Mouse (Mus musculus) forebrain, embryonic 16.5 days (tissue): ENCODE data around the gene Entpd1. TPM values are rescaled to one million over a fixed set of nuclear protein-coding genes. Genes with fewer than 3 reads are reported as not detected.
"Not testable (repeated sequence)": the region's sequence is repeated elsewhere in the genome, so short reads cannot be mapped to it uniquely, and the experiment has no call there.

Experiments used
- ATAC-seq: fragments of 200-750 bp; cut with Nextera tagmentation; 2 replicates; pipeline ENCODE4 v1.8.0; 2017; ENCODE audit warnings: mild to moderate bottlenecking, moderate library complexity
- H3K27ac ChIP-seq: fragments of 300-500 bp; sonication (generic); 2 replicates; pipeline ENCODE4 v1.5.1; 2014; ENCODE audit warnings: low read length, control low read depth
- H3K27me3 ChIP-seq: fragments of 300-500 bp; sonication (generic); replicated peaks from 2 replicates; pipeline ENCODE4 v1.6.1; 2014; ENCODE audit warnings: low read length; ENCODE audit not compliant: control insufficient read depth, insufficient read depth
- H3K36me3 ChIP-seq: fragments of 300-500 bp; sonication (generic); 2 replicates; pipeline ENCODE4 v1.6.1; 2014; ENCODE audit not compliant: control insufficient read depth, insufficient read depth
- H3K4me1 ChIP-seq: fragments of 300-500 bp; sonication (generic); replicated peaks from 2 replicates; pipeline ENCODE4 v1.6.1; 2014; ENCODE audit warnings: low read length; ENCODE audit not compliant: control insufficient read depth, insufficient read depth
- H3K4me2 ChIP-seq: fragments of 300-500 bp; sonication (generic); 2 replicates; pipeline ENCODE4 v1.6.1; 2014; ENCODE audit warnings: mild to moderate bottlenecking, low read length, control low read depth
- H3K4me3 ChIP-seq: fragments of 300-500 bp; sonication (generic); replicated peaks from 2 replicates; pipeline ENCODE4 v1.5.1; 2014; ENCODE audit warnings: mild to moderate bottlenecking, low read length, control low read depth
- H3K9ac ChIP-seq: fragments of 300-500 bp; sonication (generic); replicated peaks from 2 replicates; pipeline ENCODE4 v1.6.1; 2014; ENCODE audit warnings: low read depth, low read length, control low read depth
- H3K9me3 ChIP-seq: fragments of 300-500 bp; sonication (generic); 2 replicates; pipeline ENCODE4 v1.6.1; 2016; ENCODE audit warnings: low read length; ENCODE audit not compliant: control insufficient read depth
- WGBS: fragments of 180-500 bp; shearing (Covaris S2); extraction: QIAGEN DNeasy Blood & Tissue Kit; methylation state at CpG from one replicate; pipeline ENCODE4 v1.1.7; 2014; 5-methylcytosine and 5-hydroxymethylcytosine counted together
- polyA plus RNA-seq: library from polyadenylated mRNA; unstranded; fragments of >200 nt; fragmentation: Nextera tagmentation; extraction: Ambion mirVana; gene quantifications from 2 replicates; pipeline ENCODE4 v1.2.1, GENCODE M21; 2015

Entpd1 gene
- polyA plus RNA-seq, 1 experiment from 2014 or later = 7.8 TPM

- no peaks in the 10 kb centered on the region for H3K36me3 ChIP-seq
- H3K9ac ChIP-seq = peak within 1 kb of the TSS; percentile 78
- 0% methylated on average over 34 of the region's 34 CpGs for WGBS
- no peaks in the 10 kb centered on the region for H3K27me3 ChIP-seq
- H3K27ac ChIP-seq = peak within 1 kb of the TSS; percentile 56
- H3K4me3 ChIP-seq = peak within 1 kb of the TSS; percentile 73
- H3K9me3 ChIP-seq = no peaks in the 10 kb centered on the region
- peak; percentile 95 for ATAC-seq
- H3K4me1 ChIP-seq = peaks cover 17% of the 10 kb centered on the region
- H3K4me2 ChIP-seq = peak within 1 kb of the TSS; percentile 67
Measured at GRCm38 (mm10) chr19:40588293-40588654, 23.9 kb upstream of the Entpd1 start, which contains the start of gene Aldh18a1. TSS of gene Aldh18a1 (minus strand) at chr19:40588463.

GRCm38 (mm10) chr19:40588847-40589529 lies 23.2 kb upstream of the Entpd1 start:
- H3K9ac ChIP-seq = peak overlapping the region; percentile 44
- peak overlapping the region; percentile 56 for H3K27ac ChIP-seq
- peak overlapping the region; percentile 73 for H3K4me3 ChIP-seq
- no peaks in the 10 kb centered on the region for H3K36me3 ChIP-seq
- H3K4me2 ChIP-seq = peak overlapping the region; percentile 63
- H3K4me1 ChIP-seq = peaks cover 17% of the 10 kb centered on the region
- under 1% methylated on average over 18 of the region's 18 CpGs for WGBS
- H3K27me3 ChIP-seq = no peaks in the 10 kb centered on the region
- H3K9me3 ChIP-seq = no peaks in the 10 kb centered on the region
- peak; percentile 74 for ATAC-seq

- no peak; the same call in 1 of the 2 replicates for ATAC-seq
- no peaks in the 10 kb centered on the region for H3K9me3 ChIP-seq
- 0% methylated on average over 10 of the region's 10 CpGs for WGBS
- H3K9ac ChIP-seq = peak overlapping the region; percentile 44
- no peaks in the 10 kb centered on the region for H3K27me3 ChIP-seq
- H3K27ac ChIP-seq = peak overlapping the region; percentile 56
- H3K4me2 ChIP-seq = peak overlapping the region; percentile 63
- peak overlapping the region; percentile 73 for H3K4me3 ChIP-seq
- H3K4me1 ChIP-seq = peaks cover 17% of the 10 kb centered on the region
- no peaks in the 10 kb centered on the region; the same call in 1 of the 2 replicates for H3K36me3 ChIP-seq
Measured at GRCm38 (mm10) chr19:40589530-40589880, 22.7 kb upstream of the Entpd1 start.

- ATAC-seq = no peak
- H3K4me1 ChIP-seq = no peaks in the 10 kb centered on the region; the same call in 1 of the 2 replicates
- H3K4me2 ChIP-seq = no peak overlapping the region
- H3K36me3 ChIP-seq = no peaks in the 10 kb centered on the region; the same call in none of the 2 replicates
- no peak overlapping the region for H3K4me3 ChIP-seq
- 92% methylated on average over 3 of the region's 3 CpGs for WGBS
- no peaks in the 10 kb centered on the region for H3K27me3 ChIP-seq
- no peak overlapping the region for H3K9ac ChIP-seq
- no peak overlapping the region for H3K27ac ChIP-seq
- H3K9me3 ChIP-seq = no peaks in the 10 kb centered on the region
Measured at GRCm38 (mm10) chr19:40595231-40595630, 16.9 kb upstream of the Entpd1 start.

GRCm38 (mm10) chr19:40595831-40596230 lies 16.3 kb upstream of the Entpd1 start:
- ATAC-seq = no peak
- no peak overlapping the region for H3K4me2 ChIP-seq
- no peaks in the 10 kb centered on the region; the same call in none of the 2 replicates for H3K36me3 ChIP-seq
- H3K4me3 ChIP-seq = no peak overlapping the region
- H3K9ac ChIP-seq = no peak overlapping the region
- WGBS = 70% methylated on average over 8 of the region's 8 CpGs
- no peaks in the 10 kb centered on the region for H3K27me3 ChIP-seq
- H3K9me3 ChIP-seq = no peaks in the 10 kb centered on the region
- H3K4me1 ChIP-seq = no peaks in the 10 kb centered on the region
- no peak overlapping the region for H3K27ac ChIP-seq

GRCm38 (mm10) chr19:40600846-40601245 lies 11.3 kb upstream of the Entpd1 start:
- WGBS = 91% methylated on average over 5 of the region's 5 CpGs
- H3K4me2 ChIP-seq, H3K27me3 ChIP-seq, ATAC-seq, H3K4me3 ChIP-seq, H3K27ac ChIP-seq, H3K9me3 ChIP-seq, H3K9ac ChIP-seq, H3K4me1 ChIP-seq, H3K36me3 ChIP-seq: not testable (repeated sequence)

- no peak overlapping the region for H3K27ac ChIP-seq
Measured at GRCm38 (mm10) chr19:40601870-40602269, 10.3 kb upstream of the Entpd1 start.

GRCm38 (mm10) chr19:40605189-40605588 lies 7.0 kb upstream of the Entpd1 start:
- H3K36me3 ChIP-seq = peaks cover 11% of the 10 kb centered on the region

More at GRCm38 (mm10) chr19:40601870-40602269, 10.3 kb upstream of the Entpd1 start:
- no peak overlapping the region for H3K4me2 ChIP-seq
- H3K27me3 ChIP-seq = no peaks in the 10 kb centered on the region
- no peak overlapping the region for H3K9ac ChIP-seq
- no peak overlapping the region for H3K4me3 ChIP-seq
- H3K4me1 ChIP-seq = no peaks in the 10 kb centered on the region
- 93% methylated on average over 3 of the region's 3 CpGs for WGBS
- ATAC-seq = no peak
- H3K36me3 ChIP-seq = peaks cover 3% of the 10 kb centered on the region; the same call in 1 of the 2 replicates
- no peaks in the 10 kb centered on the region for H3K9me3 ChIP-seq

GRCm38 (mm10) chr19:40607676-40608075 lies 4.5 kb upstream of the Entpd1 start:
- Histone ChIP-seq H3K4me2 (no peak overlapping the region), H3K4me1 (peaks cover 8% of the 10 kb centered on the region), H3K4me3 (no peak overlapping the region), H3K9ac (no peak overlapping the region), H3K9me3 (no peaks in the 10 kb centered on the region), H3K27ac (no peak overlapping the region), H3K36me3 (peaks cover 11% of the 10 kb centered on the region), H3K27me3 (no peaks in the 10 kb centered on the region)
- ATAC-seq = no peak
- WGBS = 90% methylated on average over 6 of the region's 6 CpGs

More at GRCm38 (mm10) chr19:40605189-40605588, 7.0 kb upstream of the Entpd1 start:
- no peak overlapping the region for H3K4me2 ChIP-seq
- no peaks in the 10 kb centered on the region for H3K9me3 ChIP-seq
- no peaks in the 10 kb centered on the region for H3K4me1 ChIP-seq
- no peak overlapping the region for H3K4me3 ChIP-seq
- ATAC-seq = no peak
- no peak overlapping the region for H3K27ac ChIP-seq
- WGBS = 95% methylated on average over 9 of the region's 9 CpGs
- H3K27me3 ChIP-seq = no peaks in the 10 kb centered on the region
- no peak overlapping the region for H3K9ac ChIP-seq
